Mouse (Mus musculus) C2C12 (cell line): ENCODE measurements around the gene Prkar1a. TPM values are rescaled to one million over a fixed set of nuclear protein-coding genes. Genes with fewer than 3 reads are reported as not detected.

Experiments used
- H3K27me3 ChIP-seq: one replicate; pipeline ENCODE4 v1.6.1; 2011; ENCODE audit not compliant: control insufficient read depth, insufficient read depth, insufficient read length
- H3K36me3 ChIP-seq: one replicate; pipeline ENCODE4 v1.6.1; 2011; ENCODE audit not compliant: control insufficient read depth, insufficient read depth
- H3K4me3 ChIP-seq: one replicate; pipeline ENCODE4 v1.5.1; 2011; ENCODE audit warnings: mild to moderate bottlenecking, control low read depth; ENCODE audit not compliant: poor library complexity, insufficient read depth, severe bottlenecking
- H3K79me2 ChIP-seq: one replicate; pipeline ENCODE4 v1.6.1; 2011; ENCODE audit not compliant: control insufficient read depth, insufficient read depth
- H3K79me3 ChIP-seq: one replicate; pipeline ENCODE4 v1.6.1; 2011; ENCODE audit warnings: low read depth, control low read depth
- H3ac ChIP-seq: one replicate; pipeline ENCODE3; 2011; ENCODE audit warnings: low read depth; ENCODE audit not compliant: control insufficient read depth, insufficient read length
- CEBPB ChIP-seq: IDR thresholded peaks from one replicate; pipeline ENCODE4 v1.6.1; 2011; ENCODE audit warnings: low read depth, mild to moderate bottlenecking, control low read depth, moderate library complexity
- CTCF ChIP-seq: IDR thresholded peaks from one replicate; pipeline ENCODE4 v1.5.1; 2011; ENCODE audit not compliant: control insufficient read depth, insufficient read depth, insufficient read length
- FOSL1 ChIP-seq: IDR thresholded peaks from one replicate; pipeline ENCODE4 v1.8.0; 2011; ENCODE audit warnings: mild to moderate bottlenecking, low read length; ENCODE audit not compliant: poor library complexity, insufficient read depth, severe bottlenecking
- MAX ChIP-seq: IDR thresholded peaks from one replicate; pipeline ENCODE4 v1.6.1; 2011; ENCODE audit warnings: mild to moderate bottlenecking, control low read depth
- MYOD1 ChIP-seq: IDR thresholded peaks from one replicate; pipeline ENCODE4 v1.6.1; 2011; ENCODE audit warnings: low read depth; ENCODE audit not compliant: control insufficient read depth, insufficient read length
- MYOG ChIP-seq: IDR thresholded peaks from one replicate; pipeline ENCODE4 v1.6.1; 2011; ENCODE audit not compliant: control insufficient read depth, insufficient read length; ENCODE audit errors: extremely low read depth
- USF1 ChIP-seq: IDR thresholded peaks from one replicate; pipeline ENCODE4 v1.6.1; 2011; ENCODE audit warnings: low read depth, mild to moderate bottlenecking, control low read depth, moderate library complexity
- polyA plus RNA-seq: library from polyadenylated mRNA; unstranded; fragments of >200 nt; fragmentation: generic; extraction: Trizol; gene quantifications from one replicate; pipeline ENCODE4 v1.2.1, GENCODE M21; 2012; ENCODE audit warnings: missing spikeins

The Prkar1a gene
- polyA plus RNA-seq, 1 experiment, result 237 TPM

GRCm38 (mm10) chr11:109706586-109706985, 57.4 kb downstream of the Prkar1a start:
- H3K79me3 ChIP-seq, result no peaks in the 10 kb centered on the region
- no peaks in the 10 kb centered on the region for H3K27me3 ChIP-seq
- no peaks in the 10 kb centered on the region for H3K79me2 ChIP-seq
- no peak overlapping the region for H3ac ChIP-seq
- H3K4me3 ChIP-seq, result no peak overlapping the region
- no peaks in the 10 kb centered on the region for H3K36me3 ChIP-seq
- TF ChIP-seq MYOG (no peak), FOSL1 (no peak), MYOD1 (no peak), MAX (no peak), USF1 (no peak), CEBPB (no peak), CTCF (no peak)

GRCm38 (mm10) chr11:109707442-109707841, 58.2 kb downstream of the Prkar1a start:
- Histone ChIP-seq H3K4me3 (no peak overlapping the region), H3K36me3 (no peaks in the 10 kb centered on the region), H3ac (no peak overlapping the region), H3K79me3 (no peaks in the 10 kb centered on the region), H3K27me3 (no peaks in the 10 kb centered on the region), H3K79me2 (no peaks in the 10 kb centered on the region)
- TF ChIP-seq CTCF, result no peak
- no peak for TF ChIP-seq MYOG
- TF ChIP-seq USF1, result no peak
- TF ChIP-seq MAX, result no peak
- no peak for TF ChIP-seq FOSL1
- TF ChIP-seq CEBPB, result no peak
- no peak for TF ChIP-seq MYOD1

DNA sequence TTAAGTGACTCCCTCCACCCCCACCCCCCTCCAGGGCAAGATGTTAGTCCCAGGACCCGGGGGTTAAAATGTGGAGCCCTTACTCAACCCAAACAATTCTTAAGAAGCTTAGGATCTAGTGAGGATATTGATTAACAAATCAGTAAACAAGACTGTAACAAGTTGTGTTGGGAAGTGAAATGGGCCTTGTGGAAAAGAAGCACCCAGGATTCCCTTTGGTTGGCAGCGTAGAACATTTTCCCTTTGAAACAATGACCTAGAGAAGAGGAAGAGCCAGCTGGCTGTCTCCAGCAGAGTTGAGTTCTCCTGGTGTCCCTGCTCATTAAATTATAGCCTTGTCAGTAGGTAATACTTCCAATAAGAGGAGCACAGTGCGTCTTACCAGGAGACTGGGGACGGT, 59.6 kb downstream of the Prkar1a start:
- no peak overlapping the region for H3K4me3 ChIP-seq
- H3K36me3 ChIP-seq, result no peaks in the 10 kb centered on the region
- no peaks in the 10 kb centered on the region for H3K27me3 ChIP-seq
- H3K79me3 ChIP-seq, result no peaks in the 10 kb centered on the region
- no peaks in the 10 kb centered on the region for H3K79me2 ChIP-seq
- H3ac ChIP-seq, result no peak overlapping the region
- TF ChIP-seq MYOG (no peak), MYOD1 (no peak), CTCF (no peak)

DNA sequence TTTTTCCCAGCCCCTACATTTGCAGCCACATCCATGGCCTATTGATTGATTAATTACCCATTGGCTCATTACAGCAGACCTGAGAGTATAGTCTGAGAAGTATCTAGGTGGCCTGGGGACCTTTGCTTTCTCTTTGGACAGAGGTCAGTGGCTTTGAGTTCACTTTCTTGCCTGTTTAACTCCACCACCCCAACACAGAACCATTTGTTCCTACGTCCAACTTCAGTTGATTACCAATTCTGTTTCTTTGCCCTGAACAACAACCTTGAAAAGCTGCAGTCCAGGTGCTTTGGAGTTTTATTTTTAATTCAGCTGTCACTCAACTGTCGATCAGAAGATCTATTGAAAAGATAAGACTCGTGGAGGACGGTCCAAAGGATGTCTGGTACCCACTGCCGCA, 60.3 kb downstream of the Prkar1a start:
- Histone ChIP-seq H3ac (no peak overlapping the region), H3K79me3 (no peaks in the 10 kb centered on the region), H3K79me2 (no peaks in the 10 kb centered on the region), H3K27me3 (no peaks in the 10 kb centered on the region), H3K36me3 (no peaks in the 10 kb centered on the region), H3K4me3 (no peak overlapping the region)
- no peak for TF ChIP-seq FOSL1
- no peak for TF ChIP-seq MYOD1
- no peak for TF ChIP-seq CEBPB
- TF ChIP-seq MAX, result no peak
- no peak for TF ChIP-seq USF1
- no peak for TF ChIP-seq CTCF
- TF ChIP-seq MYOG, result no peak

GRCm38 (mm10) chr11:109714341-109715247, 65.4 kb downstream of the Prkar1a start:
- Histone ChIP-seq H3K36me3 (no peaks in the 10 kb centered on the region), H3K4me3 (no peak overlapping the region), H3ac (no peak overlapping the region), H3K79me3 (no peaks in the 10 kb centered on the region), H3K79me2 (no peaks in the 10 kb centered on the region), H3K27me3 (no peaks in the 10 kb centered on the region)
- TF ChIP-seq MYOG (no peak), CEBPB (no peak)

- TF ChIP-seq USF1, result no peak
- TF ChIP-seq CEBPB, result no peak
- no peak for TF ChIP-seq CTCF
- no peak for TF ChIP-seq MYOD1
- TF ChIP-seq MYOG, result no peak
- no peak for TF ChIP-seq MAX
- no peak for TF ChIP-seq FOSL1
Observed at GRCm38 (mm10) chr11:109715311-109715781, 66.1 kb downstream of the Prkar1a start.

More at GRCm38 (mm10) chr11:109715311-109715781, 66.1 kb downstream of the Prkar1a start:
- Histone ChIP-seq H3K79me3 (no peaks in the 10 kb centered on the region), H3K27me3 (no peaks in the 10 kb centered on the region), H3ac (no peak overlapping the region), H3K4me3 (no peak overlapping the region), H3K36me3 (no peaks in the 10 kb centered on the region), H3K79me2 (no peaks in the 10 kb centered on the region)
